Mouse (Mus musculus): Measurements from ENCODE around the gene Lif.

The Lif gene

DNA sequence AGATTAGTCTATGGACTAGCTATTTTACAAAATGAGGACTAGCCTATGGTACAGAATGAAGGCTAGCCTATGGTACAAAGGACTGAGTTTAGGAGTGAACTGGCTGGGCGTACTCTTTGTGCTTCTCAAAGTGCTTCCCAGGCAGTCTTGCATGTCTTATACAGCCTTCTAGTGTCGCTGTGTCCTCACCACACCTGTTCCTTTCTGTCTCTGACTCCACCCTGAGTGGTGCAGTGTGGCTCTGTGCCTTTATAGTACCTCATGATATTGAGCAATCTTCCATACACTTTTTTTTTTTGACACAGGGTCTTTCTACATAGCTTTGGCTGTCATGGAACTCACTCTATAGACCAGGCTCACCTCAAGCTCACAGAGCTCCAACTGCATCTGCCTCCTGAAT lies 25.9 kb upstream of the Lif start:
- no peak for DNase-seq (ENCODE audit: low spot score in 2 of 2)

DNA sequence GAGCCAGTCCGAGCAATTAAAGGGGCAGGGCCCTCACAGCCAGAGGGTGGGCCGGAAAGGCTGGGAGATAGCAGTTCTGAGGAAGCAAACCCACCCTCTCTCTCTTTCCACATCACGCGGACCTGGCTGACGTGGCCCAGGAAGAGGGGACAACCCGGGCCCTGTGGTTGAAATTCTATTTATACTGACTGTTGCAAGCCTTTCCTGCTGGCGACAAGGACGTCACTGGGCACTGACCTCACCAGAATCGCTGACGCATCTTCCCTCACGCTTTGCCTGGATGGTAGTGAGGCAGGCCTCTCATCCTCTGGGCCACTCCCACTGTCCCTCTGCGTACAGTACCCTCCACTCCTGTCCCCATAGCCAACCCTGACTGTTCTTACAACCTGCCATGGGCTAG lies 24.7 kb upstream of the Lif start:
- no peak for DNase-seq (ENCODE audit: low spot score in 2 of 2)

DNA sequence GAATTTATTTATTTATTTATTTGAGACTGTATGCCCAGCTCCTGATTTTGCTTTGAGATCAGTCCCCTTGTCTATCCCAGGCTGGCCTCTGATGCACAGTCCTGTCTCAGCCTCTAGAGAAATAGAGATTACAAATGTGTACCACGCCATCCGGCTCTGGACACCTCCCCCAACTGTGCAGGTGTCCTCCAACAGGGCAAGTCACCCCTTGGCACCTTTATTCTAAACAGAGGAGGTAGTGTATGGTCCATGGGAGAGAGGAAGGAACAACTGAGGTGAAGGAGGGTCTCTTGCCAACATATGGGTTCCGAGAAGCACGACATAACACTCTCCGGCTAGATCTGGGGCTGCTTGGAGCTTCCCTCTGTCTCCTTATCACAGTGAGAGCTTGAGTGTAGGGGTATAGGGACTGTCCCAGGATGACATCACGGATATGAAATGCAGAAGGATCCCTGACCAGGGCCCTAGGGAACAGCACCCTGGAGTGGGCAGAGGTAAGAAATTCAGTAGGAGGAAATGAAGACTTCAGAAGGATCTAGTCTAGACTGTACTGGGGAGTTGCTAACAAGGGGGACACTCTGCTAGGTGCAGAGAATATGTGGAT lies 22.2 kb upstream of the Lif start:
- DNase-seq (ENCODE audit: low spot score in 2 of 2): no peak

DNA sequence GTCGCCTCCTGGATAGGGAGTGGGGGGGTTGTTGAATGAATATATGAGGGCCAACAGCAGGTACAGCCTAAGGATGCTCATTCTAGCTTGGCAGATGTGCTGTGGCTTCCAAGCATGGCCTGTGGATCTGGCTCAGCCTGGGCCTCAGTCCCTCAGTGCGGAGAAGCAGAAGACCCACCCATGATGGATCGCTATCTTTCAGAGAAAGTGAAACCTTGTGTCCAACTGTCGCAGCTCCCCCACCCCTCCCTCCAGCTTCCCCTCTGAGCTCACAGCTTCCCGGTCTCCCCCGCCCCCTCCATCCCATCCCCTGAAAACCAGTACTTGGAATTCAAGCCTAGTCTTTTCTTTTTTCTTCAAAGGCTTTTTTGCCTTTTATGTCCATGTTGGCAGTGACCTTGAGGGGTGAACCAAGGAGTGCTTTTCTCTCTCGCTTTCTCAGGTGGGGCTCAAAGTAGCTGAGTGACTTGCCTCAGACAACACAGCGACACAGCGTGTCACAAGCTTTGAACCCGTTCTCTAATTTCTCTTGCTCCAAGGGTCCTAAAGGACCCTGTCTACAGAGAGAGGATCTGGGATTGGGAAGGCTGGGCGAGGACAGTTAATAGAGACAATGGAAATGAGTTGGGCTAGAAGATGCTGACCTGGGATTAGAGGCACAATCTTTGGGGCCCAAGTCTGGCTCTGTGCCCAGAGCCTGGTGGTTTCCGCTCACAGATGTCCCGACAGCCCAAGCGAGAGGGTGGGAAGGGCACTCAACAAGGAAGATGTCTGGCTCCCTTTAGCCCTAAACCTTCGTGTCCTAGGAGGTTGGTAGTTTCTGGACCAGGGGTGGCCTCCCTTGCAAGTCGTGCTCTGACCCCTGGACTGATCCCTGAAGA lies 21.5 kb upstream of the Lif start, which contains the start of gene Osm:
Gene Osm, plus strand, starts transcription at position 756 of the 881 bp plus-strand sequence.
- no peak for DNase-seq (ENCODE audit: low spot score in 2 of 2)

DNA sequence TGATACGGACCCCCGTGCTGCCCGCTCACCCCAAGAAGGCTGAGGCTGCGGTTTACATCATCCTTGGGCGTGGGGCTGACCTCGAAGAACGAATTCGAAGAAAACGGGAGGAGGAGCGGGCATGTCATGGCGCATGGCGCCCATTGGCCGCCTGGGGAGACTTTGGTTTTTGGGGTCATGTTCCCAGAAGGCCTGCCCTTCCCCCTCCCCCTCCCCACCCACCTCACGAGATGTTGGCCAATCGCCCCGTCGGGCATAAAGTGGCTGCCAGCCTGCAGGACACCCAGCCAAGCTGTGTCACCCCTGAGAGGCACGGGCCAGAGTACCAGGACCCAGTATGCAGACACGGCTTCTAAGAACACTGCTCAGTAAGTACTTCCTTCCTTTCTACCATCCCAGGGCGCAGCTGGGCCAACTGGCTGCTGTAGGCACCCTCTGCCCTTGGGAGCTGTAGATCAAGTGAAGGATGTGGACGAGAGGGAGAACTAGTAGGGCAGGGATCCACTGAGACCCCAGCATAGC lies 20.8 kb upstream of the Lif start:
- DNase-seq (ENCODE audit: low spot score in 2 of 2): no peak

DNA sequence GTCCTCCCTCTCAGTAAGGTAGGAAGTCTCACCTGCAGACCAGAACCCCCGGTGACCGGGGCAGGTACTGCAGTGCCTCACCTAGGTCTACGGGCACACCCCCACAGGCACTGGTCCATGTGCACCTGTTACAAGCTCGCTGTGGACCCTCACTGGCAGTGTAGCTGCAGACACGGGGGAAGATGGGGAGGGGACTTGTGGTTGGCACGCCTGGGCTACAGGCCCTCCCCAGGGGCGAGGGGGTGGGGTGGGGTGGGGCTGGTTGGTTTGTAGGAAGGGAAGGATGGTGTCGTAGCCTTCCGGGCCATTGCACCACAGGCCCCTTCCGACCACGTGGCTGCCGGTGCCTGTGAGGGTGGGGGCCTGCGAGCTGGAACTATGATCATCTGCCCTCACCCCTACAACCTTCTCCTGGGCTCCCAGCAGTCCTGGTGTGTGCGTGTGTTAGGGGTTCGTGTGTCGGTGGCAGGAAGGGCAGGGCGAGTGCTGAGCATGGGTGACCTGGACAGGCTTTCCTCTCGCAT lies 19.9 kb upstream of the Lif start:
- no peak for DNase-seq (ENCODE audit: low spot score in 2 of 2)

DNA sequence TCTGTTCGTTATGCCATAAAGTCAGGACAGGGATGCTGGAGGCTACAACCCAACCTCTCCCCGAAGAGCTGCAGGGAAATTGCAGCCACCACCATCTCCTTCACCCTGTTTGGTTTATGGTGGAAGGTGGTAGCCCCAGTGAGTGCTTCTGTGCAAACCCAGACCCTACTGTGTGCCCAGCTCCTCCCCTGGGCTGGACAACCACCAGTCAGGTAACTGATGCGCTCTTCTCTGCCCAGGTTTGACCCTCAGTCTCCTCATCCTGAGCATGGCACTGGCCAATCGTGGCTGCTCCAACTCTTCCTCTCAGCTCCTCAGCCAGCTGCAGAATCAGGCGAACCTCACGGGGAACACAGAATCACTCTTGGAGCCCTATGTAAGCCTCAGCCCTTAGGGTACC lies 19.2 kb upstream of the Lif start:
- DNase-seq (ENCODE audit: low spot score in 2 of 2): no peak

DNA sequence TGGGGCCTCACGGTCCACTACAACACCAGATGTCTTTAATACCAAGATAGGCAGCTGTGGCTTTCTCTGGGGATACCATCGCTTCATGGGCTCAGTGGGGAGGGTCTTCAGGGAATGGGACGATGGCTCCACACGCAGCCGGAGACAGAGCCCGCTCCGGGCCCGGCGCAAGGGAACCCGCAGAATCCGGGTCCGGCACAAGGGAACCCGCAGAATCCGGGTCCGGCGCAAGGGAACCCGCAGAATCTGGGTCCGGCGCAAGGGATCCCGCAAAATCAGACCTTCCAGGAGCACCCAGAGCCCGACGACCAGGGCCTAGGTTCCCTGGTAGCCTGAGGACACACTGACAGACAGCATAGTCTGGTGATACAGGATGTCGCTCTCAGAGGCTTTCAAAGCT lies 17.7 kb upstream of the Lif start:
- DNase-seq (ENCODE audit: low spot score in 2 of 2): no peak

DNA sequence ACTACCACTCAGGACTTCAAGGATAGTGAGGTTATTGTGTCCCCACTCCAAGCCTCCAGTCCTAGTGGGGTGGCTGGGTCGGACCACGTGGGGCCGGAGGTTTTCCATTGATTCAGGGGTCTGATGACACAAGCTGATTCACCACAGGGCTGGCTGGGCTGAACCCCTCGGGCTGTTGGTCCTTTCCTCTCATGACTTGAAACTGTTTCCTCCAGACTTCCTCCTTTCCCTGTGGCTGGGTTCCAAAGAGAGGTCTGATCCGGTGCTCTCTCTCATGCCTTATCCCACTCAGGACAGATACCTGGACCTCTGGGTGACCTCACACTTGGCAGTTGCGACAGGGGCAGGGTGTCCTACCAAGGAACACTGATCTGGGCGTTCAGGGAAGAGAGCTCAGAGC lies 17.2 kb upstream of the Lif start:
- no peak for DNase-seq (ENCODE audit: low spot score in 2 of 2)

DNA sequence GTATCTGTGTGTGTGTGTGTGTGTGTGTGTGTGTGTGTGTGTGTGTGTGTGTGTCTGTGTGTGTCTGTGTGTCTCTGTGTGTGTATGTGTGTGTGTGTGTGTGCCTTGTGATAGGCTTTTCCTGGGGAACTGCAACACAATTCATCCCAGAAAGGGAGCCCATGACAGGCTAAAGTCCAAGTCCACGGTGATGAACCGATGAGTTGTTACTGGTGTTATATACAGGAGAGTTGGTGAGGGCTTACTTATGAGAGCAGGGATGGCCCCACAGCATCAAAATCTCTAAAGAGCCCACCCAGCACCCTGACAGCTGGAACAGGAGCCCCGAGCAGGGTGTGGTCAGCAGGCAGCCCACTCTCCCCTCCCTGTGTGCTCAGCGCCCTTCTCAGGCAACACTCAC lies 16.2 kb upstream of the Lif start:
- DNase-seq (ENCODE audit: low spot score in 2 of 2): no peak

DNA sequence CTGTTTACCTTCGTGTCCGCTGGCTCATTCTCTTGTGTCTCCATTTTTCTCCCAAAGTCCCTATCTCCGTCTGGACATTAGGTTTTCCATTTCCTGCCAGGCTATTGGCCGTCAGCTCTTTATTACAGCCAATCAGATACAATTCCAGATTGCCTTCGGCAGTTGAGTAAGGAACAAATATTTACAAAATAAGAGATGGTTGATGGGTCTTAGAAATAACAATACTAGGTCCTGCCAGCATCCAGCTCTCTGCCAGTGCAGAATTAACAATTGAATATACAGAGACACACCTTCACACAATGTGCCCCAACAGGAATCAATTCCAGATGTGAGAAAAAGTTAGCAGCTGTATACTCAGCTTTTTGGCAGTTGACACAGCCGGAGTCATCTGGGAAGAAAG lies 11.2 kb upstream of the Lif start:
- DNase-seq (ENCODE audit: low spot score in 2 of 2): no peak

DNA sequence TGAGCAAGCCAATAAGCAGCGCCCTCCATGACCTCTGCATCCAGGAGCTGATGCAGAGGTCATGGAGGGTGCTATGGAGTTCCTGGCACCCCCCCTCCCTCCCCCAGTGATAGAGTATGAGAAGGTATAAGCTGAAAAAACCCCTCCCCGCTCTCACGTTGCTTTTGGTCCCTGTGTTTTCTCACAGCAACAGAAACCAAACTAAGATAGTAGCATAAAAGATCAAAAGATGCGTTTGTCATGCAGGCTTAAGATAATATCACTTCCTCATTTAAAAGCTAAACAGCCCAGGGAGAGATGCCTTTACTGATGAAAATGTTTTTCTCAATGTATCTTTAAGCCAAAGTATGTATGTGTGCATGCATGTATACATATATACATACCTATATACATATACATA lies 10.7 kb upstream of the Lif start:
- no peak for DNase-seq (ENCODE audit: low spot score in 2 of 2)

DNA sequence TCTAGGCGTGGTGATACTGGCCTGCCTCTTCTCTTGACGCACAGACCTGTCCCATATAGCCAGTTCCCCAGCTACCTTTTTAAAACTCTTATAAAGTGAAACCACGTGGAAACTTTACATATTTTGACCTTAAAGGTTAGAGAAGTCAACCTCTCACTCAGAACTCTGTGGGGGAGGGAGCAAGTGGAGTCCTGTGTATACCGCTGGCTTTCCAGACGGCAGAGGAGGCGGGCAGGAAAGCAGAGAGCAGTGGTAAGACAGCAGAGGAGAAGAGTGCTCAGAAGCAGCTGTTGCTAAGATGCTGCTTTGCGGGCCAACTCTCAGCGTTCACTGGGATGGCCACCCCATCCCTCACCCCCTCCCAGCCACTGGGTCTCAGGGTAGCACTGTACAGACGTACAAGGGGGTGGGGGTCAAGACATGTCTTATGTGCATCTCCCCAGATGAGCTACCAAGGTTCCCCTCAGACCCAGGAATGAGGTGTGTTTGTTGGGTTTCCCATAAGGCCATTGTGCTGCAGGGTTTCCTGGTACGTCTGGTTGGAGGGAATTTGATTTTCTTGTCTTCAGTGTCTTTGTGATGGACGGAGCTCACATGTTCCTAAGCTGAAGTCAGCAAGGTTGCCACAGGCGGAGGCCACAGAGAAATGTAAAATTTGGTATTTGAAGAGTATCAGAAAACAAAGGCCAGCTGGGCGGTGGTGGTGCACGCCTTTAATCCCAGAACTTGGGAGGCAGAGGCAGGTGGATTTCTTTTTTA lies 10.0 kb upstream of the Lif start:
- no peak for DNase-seq (ENCODE audit: low spot score in 2 of 2)

DNA sequence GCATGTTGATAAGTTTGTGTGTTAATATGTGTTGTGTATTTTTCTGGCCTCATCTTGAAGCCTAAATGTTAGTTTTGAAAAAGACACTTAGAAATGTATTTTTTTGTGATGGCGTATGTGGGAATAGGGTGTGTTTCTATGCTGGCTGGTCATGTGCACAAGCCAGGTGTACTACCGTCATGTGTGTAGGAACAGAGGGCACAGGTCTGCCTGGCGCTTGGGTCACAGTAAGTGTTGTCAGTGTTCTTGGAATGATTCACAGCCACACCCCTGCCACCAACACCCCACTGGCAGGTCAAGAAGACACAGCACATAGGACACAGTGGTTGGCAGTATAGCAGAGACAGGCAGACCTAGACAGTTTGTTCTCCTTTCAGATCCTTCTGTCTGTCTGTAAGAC lies 8.2 kb upstream of the Lif start:
- DNase-seq (ENCODE audit: low spot score in 2 of 2): no peak

DNA sequence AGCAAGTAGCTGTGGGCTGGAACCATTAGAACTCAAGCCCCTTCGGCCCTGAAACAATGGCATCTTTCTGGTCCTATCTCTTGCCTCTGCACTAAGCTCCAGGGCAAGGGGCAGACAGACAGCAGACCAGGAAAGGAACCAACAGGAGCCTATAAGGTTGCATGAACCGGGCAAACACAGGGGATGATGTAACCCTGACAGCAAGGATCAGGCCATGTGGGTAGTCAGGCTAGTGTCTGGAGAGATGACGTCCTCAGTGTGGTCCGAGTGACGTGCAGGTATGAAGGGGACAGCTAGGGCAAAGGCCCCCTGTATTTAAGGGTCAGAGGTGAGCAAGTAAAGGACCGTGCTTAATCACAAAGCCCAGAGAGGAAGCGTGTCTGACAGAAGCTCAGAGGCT lies 7.1 kb upstream of the Lif start:
- no peak for DNase-seq (ENCODE audit: low spot score in 2 of 2)

DNA sequence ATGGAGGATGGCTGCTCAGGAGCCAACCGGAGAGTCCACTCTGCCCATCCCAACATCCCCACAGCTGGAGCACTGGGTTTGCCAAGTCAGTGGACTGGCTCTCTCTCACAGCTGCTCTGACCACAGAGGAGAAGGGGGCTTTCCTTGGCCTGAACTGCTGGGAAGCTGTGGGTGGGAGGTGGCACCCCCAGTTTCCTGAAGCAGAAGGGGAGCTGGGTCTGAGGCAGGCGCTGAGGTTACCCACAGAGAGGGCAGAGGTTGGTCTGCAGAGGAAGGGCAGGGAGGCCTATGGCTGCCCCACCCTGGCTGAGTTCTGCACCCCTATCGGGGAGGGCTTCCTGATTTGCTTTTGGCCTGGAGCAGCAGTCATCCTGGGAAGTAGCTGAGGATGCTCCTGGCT lies 6.0 kb upstream of the Lif start:
- DNase-seq (ENCODE audit: low spot score in 2 of 2): no peak

DNA sequence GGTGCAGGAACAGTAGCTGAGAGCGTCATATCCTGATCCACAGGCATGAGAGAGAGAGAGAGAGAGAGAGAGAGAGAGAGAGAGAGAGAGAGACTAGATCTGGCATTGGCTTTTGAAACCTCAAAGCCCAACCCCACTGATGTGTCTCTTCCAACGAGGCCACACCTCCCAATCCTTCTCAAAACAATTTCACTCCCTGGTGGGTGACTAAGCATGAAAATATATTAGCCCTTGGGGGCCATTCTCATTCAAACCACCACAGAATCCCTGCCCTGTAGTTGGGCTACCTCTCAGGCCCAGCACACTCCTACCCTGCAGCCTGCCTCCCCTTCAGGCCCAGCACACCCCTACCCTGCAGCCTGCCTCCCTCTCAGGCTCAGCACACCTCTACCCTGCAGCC lies 4.5 kb upstream of the Lif start:
- DNase-seq (ENCODE audit: low spot score in 2 of 2): no peak

DNA sequence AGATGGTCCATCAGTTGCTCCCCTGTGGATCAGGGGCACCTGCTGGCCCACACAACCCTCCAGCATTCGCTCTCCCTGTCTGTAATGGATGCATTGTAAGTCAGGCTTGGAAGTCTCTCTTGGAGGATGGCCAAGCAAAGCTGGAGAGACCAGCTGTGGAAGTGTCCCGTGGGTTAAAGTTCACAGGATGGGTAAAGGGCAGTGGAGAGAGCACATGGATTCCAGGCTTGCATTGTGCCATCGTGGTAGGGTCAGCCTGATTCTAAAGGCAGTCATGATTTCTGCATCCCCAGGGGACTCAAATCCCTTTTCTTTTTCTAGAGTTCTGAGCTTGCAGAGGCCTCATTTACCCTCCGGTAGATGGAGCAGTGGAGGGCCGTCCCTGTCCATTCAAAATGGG lies 399 bp downstream of the Lif start:
- DNase-seq (ENCODE audit: low spot score in 2 of 2): no peak

DNA sequence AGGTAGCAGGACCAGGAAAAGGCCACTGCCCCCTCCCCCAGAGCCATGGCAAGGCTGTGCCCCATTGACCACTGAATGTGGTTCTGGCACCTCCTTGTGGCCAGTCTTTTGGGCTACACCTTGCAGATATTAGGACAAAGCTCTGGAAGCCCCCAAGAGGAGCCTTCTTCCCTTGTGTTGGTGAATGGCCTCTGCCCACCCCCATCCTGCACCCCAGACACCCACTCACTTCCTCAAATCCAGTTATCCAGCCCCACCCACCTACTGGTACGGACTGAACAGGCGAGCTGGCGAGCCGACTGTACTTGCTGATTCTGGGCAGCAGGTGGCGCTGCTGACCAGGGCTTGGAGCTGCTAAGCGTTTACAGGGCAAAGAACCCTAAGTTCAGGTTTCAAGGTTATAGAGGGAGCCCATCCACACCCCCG lies 1.3 kb downstream of the Lif start:
- peak; percentile 54 to 77 for DNase-seq (ENCODE audit: low spot score in 2 of 2)

DNA sequence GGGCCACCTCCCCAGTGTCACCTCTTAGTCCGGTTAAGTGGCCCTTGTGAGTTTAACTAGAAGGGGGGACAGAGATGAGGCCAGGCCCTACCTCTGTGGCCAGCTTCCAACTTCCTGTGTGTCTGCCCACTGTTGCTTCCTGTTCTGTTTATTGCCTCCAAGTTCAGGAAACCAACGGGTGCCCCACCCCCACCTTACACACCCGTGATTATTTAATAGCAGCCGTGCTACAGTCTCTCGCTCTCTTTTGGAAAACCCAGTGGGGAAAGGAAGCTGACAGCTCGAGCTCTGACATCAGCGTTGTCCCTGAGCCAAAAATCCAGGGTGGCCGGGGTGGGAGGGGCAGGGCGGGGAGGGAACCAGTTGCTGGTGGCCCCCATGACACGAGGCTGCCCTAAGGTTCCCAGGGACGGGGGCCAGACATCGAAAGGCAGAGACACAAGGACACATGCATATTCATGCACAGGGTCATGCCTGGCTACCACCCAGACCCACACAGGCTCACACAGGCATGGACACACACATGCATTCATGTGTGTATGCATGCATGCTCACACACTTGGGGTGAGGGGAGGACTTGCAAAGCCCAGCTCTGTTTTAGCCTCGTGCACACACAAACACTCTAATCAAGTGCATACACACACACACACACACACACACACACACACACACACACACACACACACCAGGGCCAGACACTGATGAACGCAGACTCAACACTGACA lies 3.3 kb downstream of the Lif start:
- no peak for DNase-seq (ENCODE audit: low spot score in 2 of 2)

DNA sequence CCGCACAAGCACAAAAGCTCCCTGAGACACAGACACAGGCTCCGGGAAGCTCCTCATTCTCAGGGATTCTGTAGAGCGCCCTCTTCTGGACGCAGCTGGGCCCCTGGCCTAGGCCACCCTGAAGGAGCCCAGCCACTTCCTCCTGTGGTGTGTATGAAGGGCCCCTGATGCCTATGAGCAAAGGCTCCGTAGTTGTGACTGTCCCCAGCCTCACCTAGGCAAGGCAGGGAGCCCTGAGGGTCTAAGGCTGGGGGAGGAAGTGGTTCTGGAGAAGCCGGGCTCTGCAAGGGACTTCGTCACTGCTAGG lies 3.8 kb downstream of the Lif start:
- DNase-seq (ENCODE audit: low spot score in 2 of 2): peak in 1 of 2 experiments; percentile 48

DNA sequence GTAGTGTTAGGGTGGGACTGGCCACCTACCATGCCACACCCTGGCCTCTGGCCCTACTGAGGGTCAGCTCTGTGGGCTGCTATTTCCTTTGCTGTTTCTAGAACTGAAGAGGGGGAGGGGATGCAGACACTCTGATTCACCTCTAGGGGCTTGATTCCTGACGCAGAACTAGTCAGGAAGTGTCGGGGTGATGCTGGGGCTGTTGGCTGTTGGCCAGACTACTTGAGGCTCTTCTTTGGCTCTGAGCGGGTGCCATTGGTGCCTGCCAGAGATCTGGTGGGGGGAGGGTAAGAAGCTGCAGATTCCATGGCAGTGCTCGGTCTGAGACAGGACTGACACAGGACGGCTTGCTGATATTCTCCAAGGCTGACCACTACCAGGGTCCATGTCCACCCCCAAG lies 4.6 kb downstream of the Lif start:
- peak; percentile 36 to 52 for DNase-seq (ENCODE audit: low spot score in 2 of 2)
